Comparison of ENCODE assay signal across 8 mouse cellular contexts in genomic region chr8:122666827-122667226, GRCm38 (mm10). TPM values are rescaled to one million over a fixed set of nuclear protein-coding genes. Genes with fewer than 3 reads are reported as not detected.
DNase-seq lines count a peak whose midpoint lies in the region; ATAC-seq lines count a peak whose summit lies in the region.

No protein-coding gene starts in this region.

- no peak overlapping the region for H3K4me2 ChIP-seq in midbrain, embryonic 12.5 days (replicated peaks)
- no peak overlapping the region for H3K4me2 ChIP-seq in embryonic facial prominence, embryonic 14.5 days (ENCODE audit: low read depth, low read length)

- WGBS in midbrain, embryonic 12.5 days: 61% methylated on average over 12 of the region's 12 CpGs
- WGBS in midbrain, embryonic 10.5 days: 66% methylated on average over 12 of the region's 12 CpGs
- WGBS in embryonic facial prominence, embryonic 14.5 days: 48% methylated on average over 12 of the region's 12 CpGs

- H3K4me1 ChIP-seq in midbrain, embryonic 12.5 days: peaks cover 52% of the 10 kb centered on the region
- H3K4me1 ChIP-seq in midbrain, embryonic 10.5 days: peaks cover 51% of the 10 kb centered on the region
- H3K4me1 ChIP-seq in embryonic facial prominence, embryonic 14.5 days (ENCODE audit: control insufficient read depth, insufficient read depth, low read length): peaks cover 34% of the 10 kb centered on the region

- ATAC-seq in midbrain, embryonic 12.5 days (ENCODE audit: low FRiP score, low read depth): no peak
- ATAC-seq in embryonic facial prominence, embryonic 14.5 days (ENCODE audit: low read depth): no peak; the same call in 1 of the 2 replicates

- no peak overlapping the region for H3K4me3 ChIP-seq in midbrain, embryonic 12.5 days
- no peak overlapping the region for H3K4me3 ChIP-seq in midbrain, embryonic 10.5 days
- H3K4me3 ChIP-seq in embryonic facial prominence, embryonic 14.5 days (ENCODE audit: low read depth, low read length): no peak overlapping the region

- peaks cover 34% of the 10 kb centered on the region for H3K27me3 ChIP-seq in midbrain, embryonic 12.5 days
- H3K27me3 ChIP-seq in midbrain, embryonic 10.5 days (ENCODE audit: low read depth, poor library complexity, severe bottlenecking): peaks cover 73% of the 10 kb centered on the region
- peaks cover 4% of the 10 kb centered on the region; the same call in 1 of the 2 replicates for H3K27me3 ChIP-seq in embryonic facial prominence, embryonic 14.5 days (replicated peaks; ENCODE audit: control insufficient read depth, insufficient read depth, low read length)

- H3K9me3 ChIP-seq in midbrain, embryonic 12.5 days: no peaks in the 10 kb centered on the region
- no peaks in the 10 kb centered on the region for H3K9me3 ChIP-seq in midbrain, embryonic 10.5 days (replicated peaks)
- no peaks in the 10 kb centered on the region for H3K9me3 ChIP-seq in embryonic facial prominence, embryonic 14.5 days (ENCODE audit: control insufficient read depth, low read length)

- H3K9ac ChIP-seq in midbrain, embryonic 12.5 days (replicated peaks): 0 out of 2 replicates have a peak overlapping the region, but pooled peaks have one; percentile 7
- no peak overlapping the region for H3K9ac ChIP-seq in embryonic facial prominence, embryonic 14.5 days (ENCODE audit: low read depth, low read length)

- DNase-seq in midbrain, embryonic 10.5 days (ENCODE audit: low spot score): no peak
- DNase-seq in embryonic facial prominence, embryonic 14.5 days (ENCODE audit: low spot score): peak; percentile 57
- peak; percentile 25 for DNase-seq in induced T-regulatory cell, adult 2 months (ENCODE audit: low read depth)
- DNase-seq in lung, postnatal 4 days: peak; percentile 38 to 60
- DNase-seq in thymus, postnatal 0 days (ENCODE audit: low spot score): peak; percentile 80
- no peak for DNase-seq in embryo, embryonic 10 days (ENCODE audit: low spot score)
- no peak for DNase-seq in urinary bladder, postnatal 10 days (ENCODE audit: low spot score)

- H3K36me3 ChIP-seq in midbrain, embryonic 12.5 days: no peaks in the 10 kb centered on the region
- H3K36me3 ChIP-seq in midbrain, embryonic 10.5 days: no peaks in the 10 kb centered on the region
- H3K36me3 ChIP-seq in embryonic facial prominence, embryonic 14.5 days (ENCODE audit: control insufficient read depth, insufficient read depth, low read length): no peaks in the 10 kb centered on the region

- H3K27ac ChIP-seq in midbrain, embryonic 12.5 days (replicated peaks): 0 out of 2 replicates have a peak overlapping the region, but pooled peaks have one; percentile 21
- no peak overlapping the region for H3K27ac ChIP-seq in midbrain, embryonic 10.5 days (replicated peaks)
- peak overlapping the region; percentile 75 for H3K27ac ChIP-seq in embryonic facial prominence, embryonic 14.5 days (replicated peaks; ENCODE audit: low read depth, low read length)

RNA-seq across cellular contexts. Expression of gene Cbfa2t3, which starts 32.1 kb away (rescaled TPM):
- 12.9 and 14.5 TPM in 2 replicates for polyA plus RNA-seq in midbrain, embryonic 12.5 days (2016; fragmentation: Nextera tagmentation; extraction: Ambion mirVana)
- polyA plus RNA-seq in midbrain, embryonic 10.5 days (2016; fragmentation: Nextera tagmentation; extraction: Ambion mirVana): 1.9 and 3.4 TPM in 2 replicates
- 7.2 and 8.1 TPM in 2 replicates for polyA plus RNA-seq in embryonic facial prominence, embryonic 14.5 days (2014; fragmentation: Nextera tagmentation; extraction: Ambion mirVana)
- polyA plus RNA-seq in thymus, postnatal 0 days (2015; fragmentation: Nextera tagmentation; extraction: Ambion mirVana): 15.2 and 16.7 TPM in 2 replicates

RNA-seq across cellular contexts. Expression of gene Pabpn1l, which starts 44.3 kb away (rescaled TPM):
- polyA plus RNA-seq in midbrain, embryonic 12.5 days (2016; fragmentation: Nextera tagmentation; extraction: Ambion mirVana): not detected in 2 replicates
- not detected in 2 replicates for polyA plus RNA-seq in midbrain, embryonic 10.5 days (2016; fragmentation: Nextera tagmentation; extraction: Ambion mirVana)
- polyA plus RNA-seq in embryonic facial prominence, embryonic 14.5 days (2014; fragmentation: Nextera tagmentation; extraction: Ambion mirVana): 0.35 TPM in 1 of 2 replicates, not detected in the other
- polyA plus RNA-seq in thymus, postnatal 0 days (2015; fragmentation: Nextera tagmentation; extraction: Ambion mirVana): 0.36 and 0.43 TPM in 2 replicates

RNA-seq across cellular contexts. Expression of gene Trappc2l, which starts 55.4 kb away (rescaled TPM):
- polyA plus RNA-seq in midbrain, embryonic 12.5 days (2016; fragmentation: Nextera tagmentation; extraction: Ambion mirVana): 50.4 and 57.5 TPM in 2 replicates
- polyA plus RNA-seq in midbrain, embryonic 10.5 days (2016; fragmentation: Nextera tagmentation; extraction: Ambion mirVana): 51.0 and 61.2 TPM in 2 replicates
- 66.7 and 74.5 TPM in 2 replicates for polyA plus RNA-seq in embryonic facial prominence, embryonic 14.5 days (2014; fragmentation: Nextera tagmentation; extraction: Ambion mirVana)
- polyA plus RNA-seq in thymus, postnatal 0 days (2015; fragmentation: Nextera tagmentation; extraction: Ambion mirVana): 52.9 and 56.9 TPM in 2 replicates

RNA-seq across cellular contexts. Expression of gene Galns, which starts 55.6 kb away (rescaled TPM):
- polyA plus RNA-seq in midbrain, embryonic 12.5 days (2016; fragmentation: Nextera tagmentation; extraction: Ambion mirVana): 4.9 and 5.7 TPM in 2 replicates
- polyA plus RNA-seq in midbrain, embryonic 10.5 days (2016; fragmentation: Nextera tagmentation; extraction: Ambion mirVana): 6.6 and 7.7 TPM in 2 replicates
- polyA plus RNA-seq in embryonic facial prominence, embryonic 14.5 days (2014; fragmentation: Nextera tagmentation; extraction: Ambion mirVana): 13.1 TPM in 2 replicates
- polyA plus RNA-seq in thymus, postnatal 0 days (2015; fragmentation: Nextera tagmentation; extraction: Ambion mirVana): 10.5 and 11.7 TPM in 2 replicates

Comparison
In these comparisons a context has a peak if more than half of its experiments do, and no peak if none do; other contexts are left out.
1. DNase-seq: peak in embryonic facial prominence, embryonic 14.5 days (single experiment), induced T-regulatory cell, adult 2 months (single experiment), lung, postnatal 4 days (2 of 2) and thymus, postnatal 0 days (single experiment); none in midbrain, embryonic 10.5 days (single experiment), embryo, embryonic 10 days (single experiment) and urinary bladder, postnatal 10 days (single experiment).